Mouse (Mus musculus) frontal cortex, adult 2 months (tissue): ENCODE measurements at regions not wholly inside any gene's neighbourhood (a gene's known extent, or its start where the extent isn't known, plus 50 kb on each side); places are given as distances from the start of the nearest gene placed in this dataset.
A peak's percentile ranks its signal among the peaks of the same experiment; 100 is the strongest.

Source experiments
- DNase-seq, 2 experiments: peaks; one replicate each; pipeline ENCODE4 v3.0.0; 2022; ENCODE audit warnings: low spot score in 1 of 2; ENCODE audit errors: extremely low spot score in 1 of 2

GRCm38 (mm10) chrX:14273628-14274337 is 62.8 kb downstream of the H2al1n start:
- DNase-seq: peak; percentile 3 to 13

GRCm38 (mm10) chrX:14279312-14279711 is 68.4 kb downstream of the H2al1n start:
- DNase-seq: no peak

- no peak for DNase-seq
Measured at GRCm38 (mm10) chrX:14279736-14280135, 68.8 kb downstream of the H2al1n start.

- DNase-seq: no peak
Measured at GRCm38 (mm10) chrX:14294890-14295289, 83.9 kb downstream of the H2al1n start.

- peak in 1 of 2 experiments; percentile 1 for DNase-seq
Measured at GRCm38 (mm10) chrX:14302125-14302524, 91.2 kb downstream of the H2al1n start.

- no peak for DNase-seq
Measured at GRCm38 (mm10) chrX:14312746-14313145, 101.8 kb downstream of the H2al1n start.

GRCm38 (mm10) chrX:14352416-14352815 is 141.5 kb downstream of the H2al1n start:
- DNase-seq: no peak

- no peak for DNase-seq
Measured at GRCm38 (mm10) chrX:14353366-14353765, 142.4 kb downstream of the H2al1n start.

- DNase-seq: no peak
Measured at GRCm38 (mm10) chrX:14356466-14357030, 145.6 kb downstream of the H2al1n start.
